Mouse (Mus musculus): ENCODE results near the gene 3110082I17Rik. TPM values are rescaled to one million over a fixed set of nuclear protein-coding genes. Genes with fewer than 3 reads are reported as not detected.
A peak's percentile ranks its signal among the peaks of the same experiment; 100 is the strongest.

3110082I17Rik gene
- polyA plus RNA-seq, 1 experiment from 2014 or later, result 44.4 TPM

DNA sequence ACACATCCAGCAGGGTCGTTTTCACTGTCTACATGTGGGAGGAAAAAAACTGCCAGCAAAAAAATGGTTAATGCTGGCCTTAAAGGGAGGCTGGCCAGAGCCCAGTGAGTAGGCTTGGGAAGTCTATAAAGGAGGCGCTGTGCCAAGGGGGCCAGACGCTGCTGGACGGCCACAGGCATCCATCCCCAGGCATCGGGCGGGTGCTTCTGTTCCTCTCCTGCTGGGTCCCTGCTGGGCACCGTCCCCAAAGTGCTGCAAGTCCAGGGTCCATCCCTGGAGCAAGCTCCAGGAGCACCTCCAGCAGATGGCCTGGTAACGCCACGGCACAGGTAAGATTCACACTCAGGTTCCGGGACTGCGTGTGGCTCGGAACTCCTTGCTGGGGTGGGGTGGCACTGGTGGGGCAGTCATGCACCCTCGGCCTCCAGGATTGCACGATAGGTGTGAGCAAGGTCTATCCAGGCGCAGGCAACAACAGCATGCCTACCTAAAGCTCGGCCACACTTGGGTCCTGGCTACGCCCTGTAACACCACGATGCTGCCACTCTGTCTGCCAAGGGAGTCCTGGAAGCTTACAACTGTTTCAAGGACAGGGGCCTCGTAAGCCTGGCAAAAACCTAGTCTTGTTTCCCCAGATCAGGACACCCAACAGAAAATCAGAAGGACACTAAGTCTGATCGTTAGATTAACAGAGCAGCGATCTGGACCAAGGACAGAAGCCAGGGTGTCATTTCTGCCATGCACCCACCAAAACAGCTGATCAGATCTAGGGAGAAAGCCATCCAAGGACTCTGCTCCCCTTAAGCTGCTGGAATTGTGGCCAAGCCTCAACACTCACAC, 37.1 kb downstream of the 3110082I17Rik start, which contains the start of gene Gper1:
Gper1 (plus strand) TSS at position 126 of the 840 bp plus-strand sequence.
- peak; percentile 25; the same call in 1 of the 2 replicates for TF ChIP-seq CTCF (IDR thresholded peaks at IDR 0.05; ENCODE audit: low read depth)
- 0 out of 2 replicates have a peak, but pooled peaks cover 3% of the 10 kb centered on the region for H3K36me3 ChIP-seq (ENCODE audit: insufficient read depth)
- H3K27ac ChIP-seq (ENCODE audit: low read depth), result no peak within 1 kb of the TSS
- peak within 1 kb of the TSS; percentile 27 for H3K4me3 ChIP-seq (ENCODE audit: low read depth, low read length)
- ATAC-seq (ENCODE audit: insufficient read depth) (peak; percentile 67), DNase-seq (peak; percentile 92)
- peaks cover 11% of the 10 kb centered on the region; the same call in 1 of the 2 replicates for H3K4me1 ChIP-seq (ENCODE audit: insufficient read depth)
- no peaks in the 10 kb centered on the region for H3K27me3 ChIP-seq (ENCODE audit: insufficient read depth, low read length)
- peak within 1 kb of the TSS; percentile 49 for H3K9ac ChIP-seq
- WGBS, result 42% methylated on average over 21 of the region's 21 CpGs
- H3K4me2 ChIP-seq, result peak within 1 kb of the TSS; percentile 58
- H3K9me3 ChIP-seq (ENCODE audit: low read depth, low read length), result no peaks in the 10 kb centered on the region

GRCm38 (mm10) chr5:139418633-139419032, 41.7 kb downstream of the 3110082I17Rik start:
- Histone ChIP-seq H3K27ac (ENCODE audit: low read depth) (peak overlapping the region; percentile 5; the same call in 1 of the 2 replicates), H3K4me2 (no peak overlapping the region), H3K36me3 (ENCODE audit: insufficient read depth) (no peaks in the 10 kb centered on the region), H3K27me3 (ENCODE audit: insufficient read depth, low read length) (no peaks in the 10 kb centered on the region), H3K4me3 (ENCODE audit: low read depth, low read length) (no peak overlapping the region), H3K9ac (no peak overlapping the region), H3K4me1 (ENCODE audit: insufficient read depth) (peaks cover 8% of the 10 kb centered on the region; the same call in 1 of the 2 replicates), H3K9me3 (ENCODE audit: low read depth, low read length) (no peaks in the 10 kb centered on the region)
- no peak for ATAC-seq (ENCODE audit: insufficient read depth)
- TF ChIP-seq CTCF (IDR thresholded peaks at IDR 0.05; ENCODE audit: low read depth), result no peak
- WGBS, result 18% methylated on average over 3 of the region's 3 CpGs
- DNase-seq, result peak; percentile 15

- DNase-seq (no peak), ATAC-seq (ENCODE audit: insufficient read depth) (no peak)
- H3K4me1 ChIP-seq (ENCODE audit: insufficient read depth), result peaks cover 5% of the 10 kb centered on the region; the same call in 1 of the 2 replicates
- no peak overlapping the region for H3K9ac ChIP-seq
- no peaks in the 10 kb centered on the region for H3K9me3 ChIP-seq (ENCODE audit: low read depth, low read length)
- H3K4me2 ChIP-seq, result no peak overlapping the region
- H3K27me3 ChIP-seq (ENCODE audit: insufficient read depth, low read length), result no peaks in the 10 kb centered on the region
- H3K27ac ChIP-seq (ENCODE audit: low read depth), result peak overlapping the region; percentile 5; the same call in 1 of the 2 replicates
- H3K4me3 ChIP-seq (ENCODE audit: low read depth, low read length), result no peak overlapping the region
- no peaks in the 10 kb centered on the region for H3K36me3 ChIP-seq (ENCODE audit: insufficient read depth)
- TF ChIP-seq CTCF (IDR thresholded peaks at IDR 0.05; ENCODE audit: low read depth), result no peak
- WGBS, result 65% methylated on average over 2 of the region's 2 CpGs
Measured at GRCm38 (mm10) chr5:139418110-139418509, 42.2 kb downstream of the 3110082I17Rik start.

- Histone ChIP-seq H3K36me3 (ENCODE audit: insufficient read depth) (no peaks in the 10 kb centered on the region), H3K4me3 (ENCODE audit: low read depth, low read length) (no peak overlapping the region), H3K27ac (ENCODE audit: low read depth) (no peak overlapping the region), H3K4me1 (ENCODE audit: insufficient read depth) (0 out of 2 replicates have a peak, but pooled peaks cover 2% of the 10 kb centered on the region), H3K4me2 (no peak overlapping the region), H3K9me3 (ENCODE audit: low read depth, low read length) (no peaks in the 10 kb centered on the region), H3K9ac (no peak overlapping the region), H3K27me3 (ENCODE audit: insufficient read depth, low read length) (no peaks in the 10 kb centered on the region)
- 87% methylated on average over 3 of the region's 3 CpGs for WGBS
- DNase-seq (no peak), ATAC-seq (ENCODE audit: insufficient read depth) (no peak)
- peak; percentile 13; the same call in 1 of the 2 replicates for TF ChIP-seq CTCF (IDR thresholded peaks at IDR 0.05; ENCODE audit: low read depth)
Measured at GRCm38 (mm10) chr5:139417480-139417879, 42.8 kb downstream of the 3110082I17Rik start.

GRCm38 (mm10) chr5:139416942-139417341, 43.4 kb downstream of the 3110082I17Rik start:
- Histone ChIP-seq H3K9ac (no peak overlapping the region), H3K36me3 (ENCODE audit: insufficient read depth) (no peaks in the 10 kb centered on the region), H3K27ac (ENCODE audit: low read depth) (no peak overlapping the region), H3K4me3 (ENCODE audit: low read depth, low read length) (no peak overlapping the region), H3K4me1 (ENCODE audit: insufficient read depth) (0 out of 2 replicates have a peak, but pooled peaks cover 2% of the 10 kb centered on the region), H3K27me3 (ENCODE audit: insufficient read depth, low read length) (no peaks in the 10 kb centered on the region), H3K4me2 (no peak overlapping the region), H3K9me3 (ENCODE audit: low read depth, low read length) (no peaks in the 10 kb centered on the region)
- WGBS, result 85% methylated on average over 4 of the region's 4 CpGs
- TF ChIP-seq CTCF (IDR thresholded peaks at IDR 0.05; ENCODE audit: low read depth), result peak; percentile 50
- no peak for ATAC-seq (ENCODE audit: insufficient read depth)
- DNase-seq, result peak; percentile 41

GRCm38 (mm10) chr5:139415001-139415400, 45.3 kb downstream of the 3110082I17Rik start:
- no peak for ATAC-seq (ENCODE audit: insufficient read depth)
- Histone ChIP-seq H3K4me3 (ENCODE audit: low read depth, low read length) (no peak overlapping the region), H3K27ac (ENCODE audit: low read depth) (no peak overlapping the region), H3K9ac (no peak overlapping the region), H3K27me3 (ENCODE audit: insufficient read depth, low read length) (no peaks in the 10 kb centered on the region), H3K4me1 (ENCODE audit: insufficient read depth) (0 out of 2 replicates have a peak, but pooled peaks cover 2% of the 10 kb centered on the region), H3K4me2 (no peak overlapping the region), H3K36me3 (ENCODE audit: insufficient read depth) (no peaks in the 10 kb centered on the region), H3K9me3 (ENCODE audit: low read depth, low read length) (no peaks in the 10 kb centered on the region)
- WGBS, result 88% methylated on average over 5 of the region's 5 CpGs
- TF ChIP-seq CTCF (IDR thresholded peaks at IDR 0.05; ENCODE audit: low read depth), result no peak
- DNase-seq, result no peak

DNA sequence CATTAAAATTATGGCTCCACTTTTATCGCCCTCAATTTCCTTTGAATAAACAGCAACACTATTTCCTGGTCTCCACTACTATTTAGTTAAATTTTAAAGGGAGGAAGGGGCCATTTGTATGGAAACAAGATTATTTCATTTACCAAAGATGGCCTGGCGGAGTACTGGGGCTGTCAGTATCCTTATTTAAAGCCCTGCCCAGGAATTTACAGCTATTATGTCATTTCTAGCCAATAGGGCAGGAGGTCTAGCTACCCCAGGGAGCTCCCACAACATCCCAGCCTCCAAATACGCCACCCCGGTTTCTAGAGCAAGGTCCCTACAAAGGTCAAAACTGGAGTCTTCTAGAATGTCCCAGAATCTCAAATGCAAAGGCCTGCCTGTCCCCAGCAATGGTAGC, 46.8 kb downstream of the 3110082I17Rik start:
- no peaks in the 10 kb centered on the region for H3K9me3 ChIP-seq (ENCODE audit: low read depth, low read length)
- H3K4me2 ChIP-seq, result no peak overlapping the region
- DNase-seq, result no peak
- H3K4me1 ChIP-seq (ENCODE audit: insufficient read depth), result 0 out of 2 replicates have a peak, but pooled peaks cover 2% of the 10 kb centered on the region
- H3K9ac ChIP-seq, result no peak overlapping the region
- WGBS, result 70% methylated on average over 4 of the region's 4 CpGs
- ATAC-seq (ENCODE audit: insufficient read depth), result no peak
- no peak for TF ChIP-seq CTCF (IDR thresholded peaks at IDR 0.05; ENCODE audit: low read depth)
- H3K4me3 ChIP-seq (ENCODE audit: low read depth, low read length), result no peak overlapping the region
- H3K36me3 ChIP-seq (ENCODE audit: insufficient read depth), result no peaks in the 10 kb centered on the region
- no peak overlapping the region for H3K27ac ChIP-seq (ENCODE audit: low read depth)
- H3K27me3 ChIP-seq (ENCODE audit: insufficient read depth, low read length), result no peaks in the 10 kb centered on the region
